Mouse (Mus musculus) hindbrain, embryonic 13.5 days (tissue): Measurements from ENCODE around the gene Sdr39u1. TPM values are rescaled to one million over a fixed set of nuclear protein-coding genes. Genes with fewer than 3 reads are reported as not detected.

ENCODE experiments used
- ATAC-seq: fragments of 200-750 bp; cut with Nextera tagmentation; 2 replicates; pipeline ENCODE4 v1.8.0; 2017; ENCODE audit warnings: moderate TSS enrichment; ENCODE audit not compliant: low FRiP score
- H3K27ac ChIP-seq: fragments of 300-500 bp; sonication (generic); 2 replicates; pipeline ENCODE4 v1.5.1; 2015; ENCODE audit warnings: inconsistent platforms, mild to moderate bottlenecking, moderate library complexity
- H3K27me3 ChIP-seq: fragments of 300-500 bp; sonication (generic); 2 replicates; pipeline ENCODE4 v1.6.1; 2015; ENCODE audit warnings: mild to moderate bottlenecking, inconsistent platforms
- H3K36me3 ChIP-seq: fragments of 300-500 bp; sonication (generic); 2 replicates; pipeline ENCODE4 v1.6.1; 2015; ENCODE audit warnings: mild to moderate bottlenecking, inconsistent platforms
- H3K4me1 ChIP-seq: fragments of 300-500 bp; sonication (generic); replicated peaks from 2 replicates; pipeline ENCODE4 v1.6.1; 2015; ENCODE audit warnings: inconsistent platforms
- H3K4me2 ChIP-seq: fragments of 300-500 bp; sonication (generic); 2 replicates; pipeline ENCODE4 v1.6.1; 2015; ENCODE audit warnings: inconsistent platforms, mild to moderate bottlenecking, moderate library complexity
- H3K4me3 ChIP-seq: fragments of 300-500 bp; sonication (generic); 2 replicates; pipeline ENCODE4 v1.5.1; 2015; ENCODE audit warnings: mild to moderate bottlenecking, inconsistent platforms
- H3K9ac ChIP-seq: fragments of 300-500 bp; sonication (generic); 2 replicates; pipeline ENCODE4 v1.6.1; 2015; ENCODE audit warnings: mild to moderate bottlenecking, inconsistent platforms
- H3K9me3 ChIP-seq: fragments of 300-500 bp; sonication (generic); 2 replicates; pipeline ENCODE4 v1.6.1; 2016; ENCODE audit warnings: inconsistent platforms
- WGBS: fragments of 180-500 bp; shearing (Covaris S2); methylation state at CpG from one replicate; pipeline ENCODE4 v1.1.7; 2015; 5-methylcytosine and 5-hydroxymethylcytosine counted together
- polyA plus RNA-seq: library from polyadenylated mRNA; unstranded; fragments of >200 nt; fragmentation: Nextera tagmentation; extraction: Ambion mirVana; gene quantifications from 2 replicates; pipeline ENCODE4 v1.2.1, GENCODE M21; 2015

The Sdr39u1 gene
- polyA plus RNA-seq, 1 experiment from 2014 or later = 124 TPM

DNA sequence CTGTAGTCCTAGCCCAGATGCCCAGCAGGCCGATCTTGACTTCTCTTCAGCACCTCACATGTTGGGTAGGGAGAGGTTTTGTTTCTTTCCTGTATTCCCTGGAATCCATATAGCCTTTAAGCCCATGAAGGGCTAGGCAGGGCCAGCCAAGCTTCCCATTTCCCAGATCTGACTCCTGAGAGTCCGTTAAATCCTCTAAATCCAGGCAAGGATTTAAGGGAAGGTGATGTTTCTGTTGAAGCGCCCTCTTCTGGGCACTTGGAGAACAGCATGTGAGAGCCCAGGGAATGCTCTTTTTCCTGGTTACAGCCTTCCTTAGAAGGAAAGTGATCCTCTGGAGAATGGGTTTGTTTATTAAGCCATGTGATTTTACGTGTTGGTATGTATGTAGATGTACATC, 33.1 kb downstream of the Sdr39u1 start:
- 39% methylated on average over 4 of the region's 4 CpGs for WGBS
- no peak for ATAC-seq

DNA sequence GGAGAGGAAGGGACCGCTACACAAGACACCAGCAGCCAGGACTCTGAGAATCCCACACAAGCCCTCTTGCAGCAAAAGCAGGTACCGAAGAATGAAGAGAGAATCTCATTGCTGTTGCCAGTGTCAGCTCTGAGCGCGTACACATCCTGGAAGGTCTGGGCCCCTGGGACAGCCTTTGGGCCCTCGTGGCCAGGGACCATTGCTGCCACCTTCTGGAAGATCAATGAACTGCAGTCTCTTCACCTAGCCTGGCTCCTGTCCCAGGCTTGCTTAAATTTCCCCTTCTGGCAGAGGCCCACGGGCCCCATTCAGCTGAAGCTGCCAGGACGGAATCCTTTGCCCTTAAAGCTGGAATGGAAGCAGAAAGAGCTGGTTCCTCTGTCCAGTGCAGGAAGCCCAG, 36.3 kb downstream of the Sdr39u1 start:
- Histone ChIP-seq H3K4me3 (no peak overlapping the region), H3K36me3 (peaks cover 47% of the 10 kb centered on the region), H3K9ac (no peak overlapping the region), H3K27me3 (no peaks in the 10 kb centered on the region), H3K27ac (no peak overlapping the region), H3K9me3 (no peaks in the 10 kb centered on the region), H3K4me1 (peaks cover 34% of the 10 kb centered on the region), H3K4me2 (no peak overlapping the region)
- ATAC-seq = no peak; the same call in 1 of the 2 replicates
- 32% methylated on average over 7 of the region's 7 CpGs for WGBS

More for the DNA sequence above, 33.1 kb downstream of the Sdr39u1 start:
- Histone ChIP-seq H3K4me3 (no peak overlapping the region), H3K27ac (no peak overlapping the region), H3K4me2 (no peak overlapping the region), H3K4me1 (peaks cover 18% of the 10 kb centered on the region), H3K9ac (no peak overlapping the region), H3K36me3 (peaks cover 79% of the 10 kb centered on the region), H3K27me3 (no peaks in the 10 kb centered on the region), H3K9me3 (no peaks in the 10 kb centered on the region)

DNA sequence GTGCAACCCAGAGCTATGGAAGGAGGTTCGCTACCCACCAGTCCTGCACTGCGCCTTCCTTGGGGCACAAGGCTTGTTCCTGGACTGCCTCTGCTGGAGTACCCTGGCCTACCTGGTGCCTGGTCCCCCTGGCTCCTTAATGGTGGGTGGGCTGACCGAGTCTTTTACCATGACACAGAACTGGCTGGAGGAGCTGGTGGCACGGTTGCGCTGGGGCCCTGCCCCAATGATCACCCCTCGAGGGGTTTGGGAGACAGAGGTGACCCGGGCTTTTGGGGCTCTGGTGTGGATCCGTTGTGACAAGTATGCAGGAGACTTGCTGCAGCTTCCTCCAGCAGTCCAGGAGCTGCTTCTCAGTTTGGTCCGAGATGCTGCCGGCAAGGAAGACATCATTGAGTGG, 37.1 kb downstream of the Sdr39u1 start:
- no peak overlapping the region for H3K4me3 ChIP-seq
- H3K4me2 ChIP-seq = no peak overlapping the region
- H3K27ac ChIP-seq = no peak overlapping the region
- H3K27me3 ChIP-seq = no peaks in the 10 kb centered on the region
- 95% methylated on average over 10 of the region's 10 CpGs for WGBS
- no peak overlapping the region for H3K9ac ChIP-seq
- peaks cover 38% of the 10 kb centered on the region for H3K4me1 ChIP-seq
- no peaks in the 10 kb centered on the region for H3K9me3 ChIP-seq
- ATAC-seq = no peak
- H3K36me3 ChIP-seq = peaks cover 39% of the 10 kb centered on the region

DNA sequence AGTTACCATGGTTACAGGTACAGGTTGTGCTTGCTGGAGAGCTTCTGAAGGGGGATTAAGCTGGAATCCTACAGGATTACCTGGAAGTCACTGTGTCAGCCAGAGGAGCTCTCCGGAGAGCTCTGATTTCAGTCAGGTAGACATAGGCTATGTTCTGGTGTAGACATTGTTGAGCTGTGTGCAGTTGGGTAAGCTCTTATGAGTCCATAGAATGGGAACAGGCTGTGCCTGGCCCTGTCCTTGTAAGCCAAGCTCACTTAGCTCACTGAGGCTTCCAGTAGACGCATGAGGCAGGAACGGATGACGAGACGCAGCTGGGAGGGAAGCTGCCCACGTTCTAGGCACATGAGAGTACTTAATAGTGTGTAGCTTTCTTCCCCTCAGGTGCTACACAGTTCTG, 37.9 kb downstream of the Sdr39u1 start:
- H3K36me3 ChIP-seq = peaks cover 35% of the 10 kb centered on the region
- ATAC-seq = no peak
- peaks cover 43% of the 10 kb centered on the region for H3K4me1 ChIP-seq
- H3K9me3 ChIP-seq = no peaks in the 10 kb centered on the region
- 86% methylated on average over 6 of the region's 6 CpGs for WGBS
- H3K4me2 ChIP-seq = no peak overlapping the region
- H3K4me3 ChIP-seq = no peak overlapping the region
- peak overlapping the region; percentile 24; the same call in 1 of the 2 replicates for H3K9ac ChIP-seq
- no peak overlapping the region for H3K27ac ChIP-seq
- H3K27me3 ChIP-seq = no peaks in the 10 kb centered on the region

DNA sequence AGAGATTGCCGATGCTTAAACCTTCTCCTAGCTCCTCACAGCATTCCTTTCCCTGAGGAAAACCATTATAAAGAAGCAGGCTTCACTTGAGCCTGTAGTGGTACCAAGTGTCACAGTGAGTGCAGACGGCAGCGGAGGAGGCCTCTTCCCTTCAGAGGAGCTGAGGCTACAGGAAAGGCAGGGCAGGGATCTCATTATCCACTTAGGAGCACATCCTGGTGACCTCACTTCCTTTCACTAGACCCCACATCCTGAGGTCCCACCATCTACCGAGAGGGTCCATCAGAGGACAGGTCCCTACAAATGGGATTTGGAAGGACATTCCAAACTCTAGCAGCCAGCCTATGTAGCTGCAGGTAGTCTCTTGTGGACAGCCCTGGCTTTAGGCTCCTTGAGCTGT, 42.5 kb downstream of the Sdr39u1 start:
- no peak overlapping the region for H3K27ac ChIP-seq
- H3K4me2 ChIP-seq = peak overlapping the region; percentile 29
- H3K4me3 ChIP-seq = 0 out of 2 replicates have a peak overlapping the region, but pooled peaks have one; percentile 2
- no peaks in the 10 kb centered on the region for H3K9me3 ChIP-seq
- peaks cover 74% of the 10 kb centered on the region for H3K4me1 ChIP-seq
- H3K27me3 ChIP-seq = no peaks in the 10 kb centered on the region
- 0 out of 2 replicates have a peak overlapping the region, but pooled peaks have one; percentile 43 for H3K9ac ChIP-seq
- 77% methylated on average over 4 of the region's 4 CpGs for WGBS
- H3K36me3 ChIP-seq = no peaks in the 10 kb centered on the region
- ATAC-seq = no peak

DNA sequence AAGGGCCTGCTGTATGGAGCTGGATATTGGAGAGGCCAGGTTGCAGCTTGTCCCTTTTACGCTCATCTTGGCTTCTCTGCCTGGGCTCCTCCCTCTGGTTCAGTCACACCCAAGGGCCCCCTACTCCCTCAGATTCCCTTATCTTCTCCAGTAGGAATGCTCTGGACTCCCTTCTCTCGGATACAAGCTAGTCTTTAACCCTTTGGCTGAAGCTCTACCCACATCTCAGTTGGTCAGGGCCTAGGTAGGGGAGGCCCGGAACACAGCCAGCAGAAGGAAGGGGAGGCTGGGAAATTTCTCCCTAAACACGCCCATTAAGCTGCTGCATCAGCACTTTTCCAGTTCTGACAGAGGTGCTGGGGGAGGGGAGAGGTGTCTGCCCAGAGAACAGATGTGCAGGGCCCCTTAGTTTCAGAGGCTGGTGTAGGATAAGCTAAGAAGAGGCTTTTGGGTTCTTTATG, 45.0 kb downstream of the Sdr39u1 start:
- Histone ChIP-seq H3K27me3 (no peaks in the 10 kb centered on the region), H3K9me3 (no peaks in the 10 kb centered on the region), H3K9ac (peak overlapping the region; percentile 84), H3K27ac (peak overlapping the region; percentile 90), H3K36me3 (no peaks in the 10 kb centered on the region), H3K4me2 (peak overlapping the region; percentile 83), H3K4me1 (peaks cover 63% of the 10 kb centered on the region), H3K4me3 (peak overlapping the region; percentile 70)
- peak; percentile 25 for ATAC-seq
- WGBS = 4% methylated on average over 4 of the region's 4 CpGs

DNA sequence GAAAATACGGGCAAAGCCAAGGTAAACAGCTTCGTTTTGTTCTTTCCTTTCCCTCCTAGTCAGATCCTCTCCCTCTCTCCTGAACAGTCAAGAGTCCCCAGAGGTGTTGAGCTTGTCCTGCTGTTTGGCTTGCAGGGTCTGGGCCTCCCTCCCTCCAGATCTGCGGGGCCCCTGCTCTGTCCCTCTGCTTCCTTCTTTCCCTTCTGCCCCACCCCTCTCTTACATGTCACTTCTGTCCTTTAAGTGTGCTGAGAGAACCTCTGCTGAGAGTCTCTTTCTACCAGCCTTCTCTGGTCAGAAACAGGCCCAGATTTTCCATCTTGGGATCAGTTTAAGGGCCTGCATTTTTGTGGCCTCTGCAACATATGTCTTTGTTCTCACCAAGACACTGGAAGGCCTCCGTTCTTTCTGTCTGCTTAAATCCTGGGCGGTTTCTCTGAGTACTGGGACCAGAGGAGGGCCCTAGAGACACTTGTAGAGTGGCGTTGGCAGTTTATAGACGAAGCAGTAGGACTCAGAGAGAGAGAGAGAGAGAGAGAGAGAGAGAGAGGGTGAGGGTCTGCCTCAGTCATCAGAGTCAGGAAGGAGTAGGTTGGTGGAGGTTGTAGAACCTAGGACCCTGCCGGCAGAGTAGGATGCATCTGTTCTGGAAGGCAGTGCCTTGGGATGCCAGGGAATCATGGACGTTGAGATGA, 45.5 kb downstream of the Sdr39u1 start:
- peak; percentile 49 for ATAC-seq
- Histone ChIP-seq H3K4me3 (peak overlapping the region; percentile 70), H3K9ac (peak overlapping the region; percentile 84), H3K27me3 (no peaks in the 10 kb centered on the region), H3K9me3 (no peaks in the 10 kb centered on the region), H3K36me3 (no peaks in the 10 kb centered on the region), H3K27ac (peak overlapping the region; percentile 90), H3K4me2 (peak overlapping the region; percentile 83), H3K4me1 (peaks cover 60% of the 10 kb centered on the region)
- WGBS = 2% methylated on average over 9 of the region's 9 CpGs

DNA sequence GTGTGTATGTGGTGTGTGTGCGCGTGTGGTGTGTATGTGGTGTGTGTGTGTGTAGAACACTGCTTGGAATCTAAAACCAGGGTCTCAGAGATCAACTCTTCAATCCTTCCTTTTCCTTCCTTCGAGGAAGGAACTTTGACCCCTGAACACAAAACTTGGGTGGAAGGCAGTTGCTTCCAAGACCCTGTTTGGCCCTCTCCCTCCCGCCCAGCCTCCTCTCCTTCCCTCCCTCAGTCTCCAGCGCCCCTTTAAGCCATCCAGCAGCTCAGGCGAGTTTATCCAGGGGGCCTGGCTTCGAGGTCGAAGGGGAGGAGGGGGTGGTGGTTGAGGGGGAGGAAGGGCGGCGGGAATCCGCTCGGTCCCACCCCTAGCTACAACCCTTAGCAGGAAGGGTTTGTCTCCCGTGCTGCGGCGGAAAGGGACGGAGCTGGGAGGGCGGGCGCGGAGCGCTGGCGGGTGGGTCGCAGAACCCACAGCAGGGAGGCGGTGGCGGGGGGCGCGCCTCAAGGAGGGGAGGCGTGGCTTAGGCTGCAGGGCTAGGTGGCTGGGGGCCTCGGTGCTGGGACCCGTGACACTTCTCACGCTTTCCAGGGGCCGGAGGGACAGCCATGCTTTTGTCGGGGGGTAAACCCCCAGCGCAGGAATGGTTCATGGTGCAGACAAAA, 46.3 kb downstream of the Sdr39u1 start, which contains the start of gene Nynrin:
Gene Nynrin (plus strand): TSS at position 390 of the 665 bp plus-strand sequence.
- H3K4me3 ChIP-seq = peak within 1 kb of the TSS; percentile 70
- H3K36me3 ChIP-seq = no peaks in the 10 kb centered on the region
- H3K4me1 ChIP-seq = peaks cover 59% of the 10 kb centered on the region
- peak within 1 kb of the TSS; percentile 84 for H3K9ac ChIP-seq
- H3K4me2 ChIP-seq = peak within 1 kb of the TSS; percentile 83
- peak; percentile 85 for ATAC-seq
- H3K9me3 ChIP-seq = no peaks in the 10 kb centered on the region
- 2% methylated on average over 30 of the region's 33 CpGs for WGBS
- H3K27me3 ChIP-seq = no peaks in the 10 kb centered on the region
- peak within 1 kb of the TSS; percentile 90 for H3K27ac ChIP-seq

DNA sequence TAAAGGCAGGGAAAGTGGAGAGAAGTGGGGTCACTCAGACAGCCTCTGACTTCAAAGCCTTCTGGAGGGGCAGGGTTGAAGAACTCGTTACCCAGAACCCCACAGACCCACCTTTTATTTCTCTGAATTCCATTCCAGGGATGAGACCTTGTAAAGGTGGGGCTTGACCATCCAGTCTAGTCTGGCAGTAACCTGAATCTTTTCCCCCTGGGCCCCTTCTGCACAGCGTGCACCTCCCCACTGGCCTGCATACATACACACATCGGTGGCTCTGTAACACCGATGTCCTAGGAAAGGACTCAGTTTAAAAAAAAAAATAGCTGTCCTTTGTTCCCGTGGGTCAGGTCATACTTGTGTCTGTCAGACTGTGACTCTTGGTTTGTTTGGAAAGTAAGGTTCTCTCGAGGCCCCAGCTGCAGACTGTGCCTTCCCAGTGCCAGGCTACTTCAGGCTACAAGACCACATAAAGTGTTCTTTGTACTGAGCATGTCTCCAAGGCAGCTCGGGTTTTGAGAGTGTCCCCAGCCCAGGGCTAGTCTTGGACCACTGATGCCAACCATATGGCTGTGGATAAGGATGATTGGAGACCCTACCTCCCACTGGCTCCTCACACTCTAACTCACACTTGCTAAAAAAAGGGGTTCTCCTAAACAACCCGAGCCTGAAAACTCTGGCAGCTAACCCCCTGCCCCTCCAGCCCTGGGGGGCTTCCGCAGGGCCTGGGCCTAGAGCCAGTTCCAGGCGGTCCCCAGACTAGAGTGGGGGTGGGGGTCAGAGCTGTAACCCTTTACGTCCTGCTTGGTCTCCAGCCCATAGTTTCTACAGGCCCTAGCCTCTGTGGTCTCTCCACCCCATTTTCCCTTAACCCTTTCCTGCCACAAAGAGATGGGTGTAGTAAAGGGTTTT, 47.2 kb downstream of the Sdr39u1 start:
- 5% methylated on average over 11 of the region's 11 CpGs for WGBS
- no peaks in the 10 kb centered on the region for H3K27me3 ChIP-seq
- H3K36me3 ChIP-seq = no peaks in the 10 kb centered on the region
- H3K27ac ChIP-seq = peak overlapping the region; percentile 90
- H3K4me1 ChIP-seq = peaks cover 53% of the 10 kb centered on the region
- peak; percentile 78 for ATAC-seq
- H3K9ac ChIP-seq = peak overlapping the region; percentile 84; the same call in 1 of the 2 replicates
- peak overlapping the region; percentile 83 for H3K4me2 ChIP-seq
- H3K4me3 ChIP-seq = peak overlapping the region; percentile 70
- no peaks in the 10 kb centered on the region for H3K9me3 ChIP-seq

DNA sequence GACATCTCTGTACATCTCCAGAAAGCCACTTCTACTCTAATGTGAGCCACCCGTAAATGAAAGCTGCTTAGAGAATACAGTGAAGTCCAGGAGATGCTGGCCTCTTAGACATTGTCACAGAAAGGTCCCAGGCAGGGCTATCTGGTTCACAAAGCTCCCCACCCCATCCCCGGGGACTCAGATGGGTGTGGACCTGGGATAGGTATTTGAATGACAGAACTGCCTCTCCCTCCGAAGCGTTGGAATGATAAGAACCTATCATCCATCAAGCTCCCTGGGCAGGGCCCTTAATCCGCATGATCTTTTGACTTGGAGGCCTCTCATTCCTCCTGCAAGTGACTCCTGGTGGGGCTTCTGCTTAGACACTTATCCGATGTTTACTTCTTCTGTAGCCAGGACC, 49.2 kb downstream of the Sdr39u1 start:
- Histone ChIP-seq H3K27me3 (no peaks in the 10 kb centered on the region), H3K9me3 (no peaks in the 10 kb centered on the region), H3K9ac (no peak overlapping the region), H3K4me3 (no peak overlapping the region), H3K4me1 (peaks cover 33% of the 10 kb centered on the region), H3K27ac (no peak overlapping the region), H3K4me2 (no peak overlapping the region), H3K36me3 (no peaks in the 10 kb centered on the region)
- no peak for ATAC-seq
- WGBS = 62% methylated on average over 6 of the region's 6 CpGs
